Mouse (Mus musculus) embryo, embryonic 11.5 days (tissue): ENCODE measurements at regions not wholly inside any gene's neighbourhood (a gene's known extent, or its start where the extent isn't known, plus 50 kb on each side); places are given as distances from the start of the nearest gene placed in this dataset.

ENCODE experiments used
- DNase-seq: peaks from one replicate; pipeline ENCODE4 v3.0.0-alpha.2; 2012; ENCODE audit warnings: low read depth, low spot score

DNA sequence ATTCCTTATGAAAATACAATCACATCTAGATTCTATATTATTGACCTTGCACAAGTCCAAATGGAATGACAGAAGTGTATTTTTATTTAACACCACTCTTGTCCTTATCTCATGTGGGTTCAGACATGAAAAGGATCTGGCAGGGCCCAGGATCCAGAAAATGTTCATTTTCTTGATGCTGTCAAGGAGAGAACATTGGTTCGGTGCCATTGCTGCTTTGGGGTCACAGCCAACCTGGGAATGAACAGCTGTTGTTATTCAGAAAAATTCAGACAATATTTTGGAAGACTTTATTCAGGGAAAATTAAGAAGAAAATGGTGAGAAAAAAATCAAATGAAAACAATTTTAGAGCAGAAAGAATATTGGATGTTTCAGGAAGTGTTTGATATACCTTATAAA lies 590.0 kb downstream of the Iqcm start:
- DNase-seq = no peak

- DNase-seq = no peak
These were observed 603.5 kb downstream of the Iqcm start for GRCm38 (mm10) chr8:76052003-76052402.

DNA sequence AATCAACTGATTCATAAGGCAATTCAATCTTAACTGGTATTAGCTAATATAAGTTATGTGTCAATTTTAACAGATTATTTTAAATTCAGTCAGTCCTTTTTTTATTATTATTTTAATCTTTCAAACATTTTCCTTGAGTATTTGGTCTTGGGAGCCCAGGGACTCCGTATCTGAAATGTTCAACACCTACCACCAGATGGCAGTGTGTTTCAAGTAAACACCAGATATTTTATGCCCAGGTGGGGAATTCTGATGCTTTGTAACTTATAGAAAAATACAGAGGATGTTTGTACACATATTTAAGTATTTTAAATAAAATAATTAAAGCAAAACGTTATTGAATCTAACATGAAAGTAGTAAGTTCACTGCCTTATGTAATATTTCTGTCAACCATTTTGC lies 619.2 kb downstream of the Iqcm start:
- DNase-seq = peak; percentile 23

DNA sequence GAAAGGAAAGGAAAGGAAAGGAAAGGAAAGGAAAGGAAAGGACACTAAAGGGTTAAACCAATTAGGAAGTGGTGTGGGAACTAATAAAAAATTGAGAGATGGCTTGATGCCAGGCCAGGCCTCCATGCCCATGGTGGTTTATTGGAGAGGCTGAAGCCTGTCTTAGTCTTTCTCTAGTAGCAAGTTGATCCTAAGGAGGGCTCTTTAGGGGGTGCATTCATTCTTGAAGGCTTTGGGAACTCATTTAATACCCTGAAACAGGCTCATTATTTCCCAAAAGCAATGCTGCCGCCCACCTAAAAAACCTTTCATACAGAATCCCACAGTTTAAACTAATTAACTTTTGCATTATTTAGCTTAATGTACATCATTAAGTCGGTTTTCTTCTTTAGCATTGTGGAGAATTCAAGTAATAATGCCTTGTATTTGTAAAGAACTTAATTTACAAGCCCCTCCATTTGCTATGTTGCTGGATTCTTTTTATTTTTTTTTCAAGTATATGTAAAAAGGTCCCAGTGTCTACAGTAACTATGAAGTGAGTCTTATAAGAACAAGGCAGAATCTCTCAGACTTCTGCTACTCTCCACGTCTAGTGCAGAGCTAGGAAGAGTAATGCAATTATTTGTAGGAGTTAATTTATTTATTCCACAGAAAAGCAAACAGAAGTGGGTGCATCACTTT lies 624.3 kb downstream of the Iqcm start:
- no peak for DNase-seq

GRCm38 (mm10) chr8:76120587-76121145 lies 672.2 kb downstream of the Iqcm start:
- no peak for DNase-seq

GRCm38 (mm10) chr8:76127486-76127885 lies 679.0 kb downstream of the Iqcm start:
- no peak for DNase-seq

- DNase-seq = no peak
These were observed 688.7 kb downstream of the Iqcm start for GRCm38 (mm10) chr8:76137219-76137618.

DNA sequence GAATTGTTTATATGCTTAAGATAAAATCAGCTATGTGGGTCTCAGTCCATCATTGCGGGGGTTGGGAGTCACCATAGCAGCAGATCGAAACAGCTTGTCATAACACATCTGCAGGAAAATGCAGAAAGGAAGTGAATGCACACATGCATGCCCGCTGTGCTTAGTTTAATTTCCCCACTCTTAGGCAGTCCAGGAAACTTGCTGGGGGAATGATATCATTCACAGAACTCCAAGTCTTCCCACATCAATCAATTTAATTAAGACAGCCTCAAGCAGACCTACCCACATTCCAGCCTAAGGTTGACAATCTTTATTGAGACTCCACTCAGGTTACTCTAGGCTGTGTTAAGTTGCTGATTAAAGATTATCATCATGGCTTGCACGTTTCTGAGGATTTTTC lies 700.2 kb downstream of the Iqcm start:
- DNase-seq = peak; percentile 13

GRCm38 (mm10) chr8:76182520-76182919 lies 716.7 kb upstream of the Nr3c2 start:
- no peak for DNase-seq

- no peak for DNase-seq
These were observed 715.4 kb upstream of the Nr3c2 start for GRCm38 (mm10) chr8:76183836-76184235.

- DNase-seq = no peak
These were observed 711.9 kb upstream of the Nr3c2 start for GRCm38 (mm10) chr8:76187293-76187692.

DNA sequence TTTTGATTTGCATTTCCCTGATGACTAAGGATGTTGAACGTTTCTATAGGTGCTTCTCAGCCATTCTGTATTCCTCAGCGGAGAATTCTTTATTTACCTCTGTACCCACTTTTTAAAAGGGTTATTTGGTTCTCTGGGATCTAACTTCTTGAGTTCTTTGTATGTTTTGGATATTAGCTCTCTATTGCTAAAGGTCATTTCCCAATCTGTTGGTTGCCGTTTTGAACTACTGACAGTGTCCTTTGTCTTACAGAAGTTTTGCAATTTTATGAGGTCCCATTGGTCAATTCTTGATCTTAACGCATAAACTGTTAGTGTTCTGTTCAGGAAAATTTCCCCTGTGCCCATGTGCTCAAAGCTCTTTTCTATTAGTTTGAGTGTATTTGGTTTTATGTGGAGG lies 687.4 kb upstream of the Nr3c2 start:
- no peak for DNase-seq

GRCm38 (mm10) chr8:76217819-76218580 lies 681.2 kb upstream of the Nr3c2 start:
- DNase-seq = no peak

DNA sequence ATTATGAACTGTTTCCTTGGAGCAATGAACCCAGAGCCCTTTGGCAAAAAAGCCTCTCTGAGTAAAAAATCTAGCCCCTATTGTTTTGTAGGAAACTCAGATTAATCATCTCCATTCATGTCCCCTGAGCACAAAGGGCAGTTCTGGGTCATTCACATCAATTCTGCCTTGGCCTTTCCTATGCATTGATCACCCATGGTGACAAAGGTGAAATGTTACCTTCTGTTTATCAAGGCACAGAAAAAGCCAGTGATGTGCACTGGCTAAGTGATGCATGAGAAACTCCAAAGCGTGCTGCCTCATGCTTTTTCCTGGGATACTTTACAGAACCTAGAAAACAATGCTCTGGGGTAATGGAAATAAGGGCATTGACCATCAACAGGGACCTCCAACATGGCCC lies 668.4 kb upstream of the Nr3c2 start:
- DNase-seq = peak; percentile 3

- no peak for DNase-seq
These were observed 650.0 kb upstream of the Nr3c2 start for GRCm38 (mm10) chr8:76249194-76249593.

DNA sequence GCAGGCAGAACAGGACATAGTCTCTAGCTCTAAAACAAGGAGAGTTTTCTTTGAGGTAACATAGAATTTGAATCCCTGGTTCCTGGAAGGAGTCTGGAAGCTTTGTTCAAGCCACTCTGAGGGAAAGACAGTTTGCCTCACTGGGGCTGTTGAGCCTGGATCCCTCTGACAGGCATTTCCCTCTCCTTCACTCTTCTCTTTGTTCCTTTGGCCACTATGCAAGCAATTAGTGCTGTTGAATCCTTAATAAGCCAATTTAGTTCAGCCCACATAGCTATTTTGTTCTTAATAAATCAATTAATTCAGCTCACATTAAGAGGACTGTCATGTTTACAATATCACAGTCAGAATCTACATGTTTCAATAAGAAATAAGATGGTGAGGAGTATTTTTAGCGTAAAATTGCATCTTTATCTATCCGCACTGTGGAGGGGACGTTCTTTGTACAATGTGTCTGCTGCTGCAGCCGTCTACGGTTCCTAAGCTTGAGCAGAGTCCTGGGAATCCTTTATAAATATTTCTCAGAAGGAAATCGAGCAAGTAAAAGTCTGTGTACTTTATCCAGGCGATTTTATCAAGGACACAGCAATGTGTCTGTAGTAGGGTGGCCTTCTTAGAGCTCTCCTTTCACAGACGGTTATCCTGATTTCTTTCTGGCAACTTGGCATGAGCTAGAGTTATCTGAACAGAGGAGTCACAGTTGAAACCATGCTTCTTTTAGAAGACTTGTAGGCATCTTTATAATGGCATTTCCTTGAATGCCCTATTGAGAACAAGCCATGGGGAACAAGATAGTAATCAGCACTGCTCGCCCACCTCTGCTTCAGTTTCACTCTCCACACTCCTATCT lies 646.9 kb upstream of the Nr3c2 start:
- DNase-seq = no peak
